In the genomic region with DNA sequence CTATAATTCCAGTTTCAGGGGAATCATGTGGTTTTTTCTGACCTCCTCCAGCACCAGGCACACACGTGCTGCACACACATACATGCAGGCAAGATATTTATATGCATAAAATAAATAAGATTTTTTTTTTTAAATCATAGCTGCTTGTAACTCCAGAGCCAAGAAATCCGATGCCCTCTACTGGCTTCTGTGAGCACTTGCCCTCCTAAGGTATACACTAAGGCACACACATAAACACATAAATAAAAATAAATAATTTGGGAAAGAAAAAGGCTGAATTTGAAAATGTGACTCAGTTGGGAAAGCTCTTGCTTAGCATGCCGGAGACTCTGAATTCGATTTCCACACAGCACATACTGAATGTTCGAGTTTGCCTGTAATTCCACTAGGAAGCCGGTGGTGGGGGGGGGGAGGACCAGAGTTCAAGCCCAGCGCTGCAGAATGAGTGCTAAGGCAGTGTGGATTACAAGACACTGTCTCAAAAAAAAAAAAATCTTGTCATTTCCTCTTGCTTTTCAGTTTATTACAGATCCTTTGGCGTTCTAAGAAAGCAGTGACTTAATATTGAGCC, we compare ENCODE assay signal across 8 mouse cellular contexts. TPM values are rescaled to one million over a fixed set of nuclear protein-coding genes. Genes with fewer than 3 reads are reported as not detected.
DNase-seq lines count a peak whose midpoint lies in the region; ATAC-seq and TF ChIP-seq lines count a peak whose summit lies in the region.

No protein-coding gene starts in this region.

- 0 out of 2 replicates have a peak overlapping the region, but pooled peaks have one; percentile 36 for H3K9ac ChIP-seq in limb, embryonic 14.5 days (ENCODE audit: low read depth, low read length, severe bottlenecking)
- no peak overlapping the region for H3K9ac ChIP-seq in stomach, embryonic 15.5 days

- H3K4me3 ChIP-seq in spleen, adult 2 months (ENCODE audit: extremely low read depth, insufficient read depth, insufficient read length): peak overlapping the region; percentile 20; the same call in 1 of the 2 replicates
- peak overlapping the region; percentile 76 for H3K4me3 ChIP-seq in limb, embryonic 14.5 days (replicated peaks; ENCODE audit: low read length)
- peak overlapping the region; percentile 94 for H3K4me3 ChIP-seq in stomach, embryonic 15.5 days (replicated peaks)

- H3K36me3 ChIP-seq in spleen, adult 2 months (ENCODE audit: control insufficient read depth, insufficient read depth, low read length): peaks cover 2% of the 10 kb centered on the region
- H3K36me3 ChIP-seq in limb, embryonic 14.5 days (ENCODE audit: control insufficient read depth, insufficient read depth, low read length): peaks cover 24% of the 10 kb centered on the region
- peaks cover 12% of the 10 kb centered on the region; the same call in 1 of the 2 replicates for H3K36me3 ChIP-seq in stomach, embryonic 15.5 days

- TF ChIP-seq POLR2A in spleen, adult 2 months (IDR thresholded peaks at IDR 0.05; ENCODE audit: low read depth, low read length): no peak
- TF ChIP-seq POLR2A in limb, embryonic 14.5 days (IDR thresholded peaks at IDR 0.05; ENCODE audit: borderline replicate concordance, extremely low read depth, insufficient read depth, insufficient read length): no peak

- H3K9me3 ChIP-seq in limb, embryonic 14.5 days (ENCODE audit: control insufficient read depth, low read length): no peaks in the 10 kb centered on the region
- H3K9me3 ChIP-seq in stomach, embryonic 15.5 days: no peaks in the 10 kb centered on the region

- H3K4me1 ChIP-seq in spleen, adult 2 months (ENCODE audit: control insufficient read depth, insufficient read depth, insufficient read length): no peaks in the 10 kb centered on the region
- H3K4me1 ChIP-seq in limb, embryonic 14.5 days (ENCODE audit: control insufficient read depth, insufficient read depth, low read length): peaks cover 3% of the 10 kb centered on the region; the same call in 1 of the 2 replicates
- peaks cover 2% of the 10 kb centered on the region; the same call in 1 of the 2 replicates for H3K4me1 ChIP-seq in stomach, embryonic 15.5 days

- ATAC-seq in cerebellum, adult (ENCODE audit: insufficient number of reproducible peaks, low FRiP score, low TSS enrichment): peak; percentile 60
- ATAC-seq in limb, embryonic 14.5 days (ENCODE audit: low FRiP score, low read depth): peak; percentile 47; the same call in 1 of the 2 replicates
- 0 out of 2 replicates have a peak, but pooled peaks have one; percentile 1 for ATAC-seq in stomach, embryonic 15.5 days (ENCODE audit: insufficient read depth, low FRiP score, low read depth)

- TF ChIP-seq CTCF in spleen, adult 2 months (IDR thresholded peaks at IDR 0.05; ENCODE audit: extremely low read depth, insufficient read depth, insufficient read length, insufficient replicate concordance): no peak

- 19% methylated on average over 8 of the region's 8 CpGs for WGBS in spleen, adult 2 months
- 20% methylated on average over 8 of the region's 8 CpGs for WGBS in limb, embryonic 14.5 days
- 14% methylated on average over 8 of the region's 8 CpGs for WGBS in stomach, embryonic 15.5 days

- peak overlapping the region; percentile 39 for H3K4me2 ChIP-seq in limb, embryonic 14.5 days (replicated peaks; ENCODE audit: low read depth, low read length, severe bottlenecking)
- peak overlapping the region; percentile 55 for H3K4me2 ChIP-seq in stomach, embryonic 15.5 days

- no peaks in the 10 kb centered on the region for H3K27me3 ChIP-seq in spleen, adult 2 months (ENCODE audit: control insufficient read depth, insufficient read depth, low read length)
- no peaks in the 10 kb centered on the region for H3K27me3 ChIP-seq in limb, embryonic 14.5 days (ENCODE audit: control insufficient read depth, insufficient read depth, low read length)
- H3K27me3 ChIP-seq in stomach, embryonic 15.5 days (replicated peaks): no peaks in the 10 kb centered on the region

- no peak for DNase-seq in cerebellum, adult 9-10 months
- no peak for DNase-seq in spleen, adult 2 months (ENCODE audit: low read depth in 1 of 2, low spot score in 2 of 2)
- no peak for DNase-seq in spleen, adult 18-20 months
- DNase-seq in limb, embryonic 14.5 days (ENCODE audit: low spot score): no peak
- DNase-seq in cerebellum, postnatal 4 days (ENCODE audit: low spot score in 2 of 2): no peak
- no peak for DNase-seq in gastrocnemius, postnatal 14 days

- peak overlapping the region; percentile 12; the same call in 1 of the 2 replicates for H3K27ac ChIP-seq in spleen, adult 2 months (ENCODE audit: insufficient read depth, low read length)
- no peak overlapping the region for H3K27ac ChIP-seq in limb, embryonic 14.5 days (replicated peaks; ENCODE audit: low read depth, low read length)
- peak overlapping the region; percentile 31; the same call in 1 of the 2 replicates for H3K27ac ChIP-seq in stomach, embryonic 15.5 days

- intact Hi-C loops in gastrocnemius, postnatal 14 days (cut with DNase I; ENCODE audit: low total_unique reads): no loop called here

RNA-seq across cellular contexts. Expression of a gene that starts 0.5 kb away (rescaled TPM):
- 9.8 and 10.3 TPM in 2 replicates for polyA plus RNA-seq in spleen, adult 2 months (2012; rRNA removed)
- polyA plus RNA-seq in limb, embryonic 14.5 days (2012; rRNA removed): 91.9 and 124 TPM in 2 replicates
- 147 and 166 TPM in 2 replicates for polyA plus RNA-seq in limb, embryonic 14.5 days (2014; fragmentation: Nextera tagmentation; extraction: Ambion mirVana)
- 135 and 139 TPM in 2 replicates for polyA plus RNA-seq in stomach, embryonic 15.5 days (2015; fragmentation: Nextera tagmentation; extraction: Ambion mirVana)
- total RNA-seq in gastrocnemius, postnatal 14 days (2021): 100 to 1,000 TPM in 1 of 2 experiments, 10 to 100 TPM in 1; 98.2 to 104 TPM

RNA-seq across cellular contexts. Expression of a gene that starts 10.5 kb away (rescaled TPM):
- polyA plus RNA-seq in spleen, adult 2 months (2012; rRNA removed): 3.1 and 3.5 TPM in 2 replicates
- polyA plus RNA-seq in limb, embryonic 14.5 days (2012; rRNA removed): 21.6 and 24.5 TPM in 2 replicates
- 28.0 and 30.5 TPM in 2 replicates for polyA plus RNA-seq in limb, embryonic 14.5 days (2014; fragmentation: Nextera tagmentation; extraction: Ambion mirVana)
- 42.2 and 48.3 TPM in 2 replicates for polyA plus RNA-seq in stomach, embryonic 15.5 days (2015; fragmentation: Nextera tagmentation; extraction: Ambion mirVana)
- 1 to 10 TPM; 6.2 to 7.9 TPM for total RNA-seq in gastrocnemius, postnatal 14 days (2021)

RNA-seq across cellular contexts. Expression of a gene that starts 21.8 kb away (rescaled TPM):
- 6.0 and 19.0 TPM in 2 replicates for polyA plus RNA-seq in spleen, adult 2 months (2012; rRNA removed)
- 21.9 and 23.3 TPM in 2 replicates for polyA plus RNA-seq in limb, embryonic 14.5 days (2012; rRNA removed)
- 74.1 and 88.7 TPM in 2 replicates for polyA plus RNA-seq in limb, embryonic 14.5 days (2014; fragmentation: Nextera tagmentation; extraction: Ambion mirVana)
- polyA plus RNA-seq in stomach, embryonic 15.5 days (2015; fragmentation: Nextera tagmentation; extraction: Ambion mirVana): 57.4 and 59.7 TPM in 2 replicates
- total RNA-seq in gastrocnemius, postnatal 14 days (2021): 10 to 100 TPM; 43.7 to 44.8 TPM

Comparison
In these comparisons a context has a peak if more than half of its experiments do, and no peak if none do; other contexts are left out.
1. ATAC-seq: peak in every context shown above with its lines; median percentile 60 in cerebellum, adult; 47 in limb, embryonic 14.5 days; 1 in stomach, embryonic 15.5 days.
2. H3K4me3 ChIP-seq: peak in every context shown above with its lines; median percentile 94 in stomach, embryonic 15.5 days; 76 in limb, embryonic 14.5 days; 20 in spleen, adult 2 months.